Mouse (Mus musculus) megakaryocyte, embryonic 14.5 days (primary cell): ENCODE data around the gene Efl1. TPM values are rescaled to one million over a fixed set of nuclear protein-coding genes. Genes with fewer than 3 reads are reported as not detected.

Experiments used
- H3K27me3 ChIP-seq: replicated peaks from 2 replicates; pipeline ENCODE3; 2012; ENCODE audit warnings: inconsistent platforms
- H3K36me3 ChIP-seq: replicated peaks from 2 replicates; pipeline ENCODE3; 2012; ENCODE audit warnings: low read length, inconsistent platforms, mixed read lengths
- H3K4me1 ChIP-seq: 2 replicates; pipeline ENCODE4 v1.6.1; 2012; ENCODE audit warnings: inconsistent platforms
- H3K4me3 ChIP-seq: replicated peaks from 2 replicates; pipeline ENCODE3; 2012; ENCODE audit warnings: moderate library complexity, mild to moderate bottlenecking, inconsistent platforms
- H3K9me3 ChIP-seq: 2 replicates; pipeline ENCODE4 v1.6.1; 2012; ENCODE audit warnings: inconsistent platforms
- FLI1 ChIP-seq: IDR thresholded peaks from 2 replicates; pipeline ENCODE4 v1.6.1; 2012; ENCODE audit warnings: low read length, inconsistent platforms, mixed read lengths
- GATA1 ChIP-seq: IDR thresholded peaks from 3 replicates; pipeline ENCODE4 v1.6.1; 2012; ENCODE audit warnings: mixed read lengths, low read length, inconsistent platforms, borderline replicate concordance
- polyA plus RNA-seq: library from polyadenylated mRNA; stranded (reverse); fragments of >175 nt; gene quantifications from 2 replicates; pipeline ENCODE4 v1.2.3, GENCODE M21; 2012; ENCODE audit warnings: low replicate concordance; ENCODE audit not compliant: insufficient read depth

Efl1 gene
- 0.61 and 3.8 TPM in 2 replicates for polyA plus RNA-seq

DNA sequence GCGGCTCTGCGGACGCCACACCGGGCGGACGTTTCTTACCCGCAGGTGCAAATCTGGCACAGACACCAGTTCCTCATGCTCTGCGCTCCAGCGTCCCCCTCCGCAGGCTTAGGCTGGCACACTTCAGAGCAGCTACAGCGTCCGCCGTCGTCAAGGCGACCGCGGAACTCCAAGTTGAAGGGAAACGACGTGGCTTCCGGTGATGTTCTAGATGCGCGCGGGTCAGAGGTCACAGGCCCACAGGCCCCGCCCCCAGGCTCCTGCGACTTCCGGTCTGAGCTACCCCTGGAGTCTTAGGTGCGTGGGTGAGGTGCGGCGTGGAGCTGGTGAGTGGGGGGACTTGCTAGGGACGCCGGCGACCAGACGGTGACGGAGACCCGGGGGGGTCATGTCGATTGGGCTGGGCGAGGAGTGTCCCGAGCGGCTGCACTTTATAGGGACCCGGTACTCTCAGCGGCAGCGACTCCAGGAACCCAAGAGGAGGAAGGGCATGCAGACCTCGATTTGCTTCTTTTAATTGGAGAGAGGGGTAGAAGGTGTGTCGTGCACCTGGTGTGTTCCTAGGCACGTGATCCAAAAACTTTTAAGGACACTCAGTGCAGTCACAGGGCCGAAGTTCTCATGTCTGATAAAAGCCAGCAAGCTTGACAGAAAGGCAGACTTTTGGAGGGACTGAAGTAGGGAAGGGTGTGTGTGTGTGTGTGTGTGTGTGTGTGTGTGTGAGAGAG is at the start of gene Efl1, which contains the start of gene Saxo2:
Efl1 (plus strand) TSS at position 262 of the 728 bp plus-strand sequence.
Saxo2 (minus strand) TSS at position 176 of the 728 bp plus-strand sequence.
- Histone ChIP-seq H3K9me3 (no peaks in the 10 kb centered on the region), H3K4me3 (peak within 1 kb of the TSS; percentile 97), H3K36me3 (peaks cover 32% of the 10 kb centered on the region), H3K27me3 (peaks cover 2% of the 10 kb centered on the region), H3K4me1 (peaks cover 28% of the 10 kb centered on the region)
- TF ChIP-seq FLI1 (peak; percentile 69; the same call in 1 of the 2 replicates), GATA1 (no peak)

DNA sequence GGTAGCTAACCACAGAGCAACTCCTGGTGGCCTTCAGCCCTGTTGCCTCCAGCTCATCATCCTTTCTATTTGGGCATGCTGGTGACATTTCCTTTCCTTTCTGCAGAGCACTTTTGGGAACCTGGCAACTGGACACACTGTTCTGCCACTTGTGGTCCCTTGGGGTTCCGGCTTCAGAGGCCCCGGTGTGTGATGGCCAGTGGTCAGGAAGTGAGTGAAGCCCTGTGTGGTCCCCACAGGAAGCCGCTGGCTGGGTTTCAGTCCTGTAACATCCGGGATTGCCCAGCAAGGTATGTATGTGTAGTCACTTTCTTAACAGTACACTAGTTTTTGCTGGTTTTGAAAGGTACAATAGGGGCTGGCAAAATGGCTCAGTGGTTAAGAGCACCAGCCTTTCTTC is 46.4 kb upstream of the Efl1 start:
- Histone ChIP-seq H3K4me1 (no peaks in the 10 kb centered on the region; the same call in 1 of the 2 replicates), H3K4me3 (no peak overlapping the region), H3K36me3 (no peaks in the 10 kb centered on the region), H3K27me3 (peaks cover 2% of the 10 kb centered on the region), H3K9me3 (no peaks in the 10 kb centered on the region)
- no peak for TF ChIP-seq GATA1
- TF ChIP-seq FLI1, result no peak

DNA sequence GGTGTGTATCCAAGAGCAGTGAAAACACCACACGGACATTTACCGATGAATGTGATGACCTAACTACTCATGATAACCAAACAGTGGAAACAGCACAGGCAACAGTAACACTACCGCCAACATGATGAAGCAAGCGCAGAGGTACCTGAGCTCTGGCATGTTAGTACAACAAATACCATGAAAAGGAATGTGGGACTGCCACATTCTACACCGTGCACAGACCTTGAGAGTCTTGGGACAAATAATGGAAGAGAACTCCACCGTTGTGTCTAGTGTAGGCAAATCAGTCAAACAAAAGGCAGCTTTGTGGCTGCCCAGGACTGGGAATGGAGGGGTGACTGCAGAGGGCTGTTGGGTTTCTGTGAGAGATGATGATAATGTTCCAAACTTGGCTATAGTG is 43.0 kb upstream of the Efl1 start:
- Histone ChIP-seq H3K4me3 (no peak overlapping the region), H3K36me3 (no peaks in the 10 kb centered on the region), H3K4me1 (no peaks in the 10 kb centered on the region; the same call in 1 of the 2 replicates), H3K27me3 (peaks cover 2% of the 10 kb centered on the region), H3K9me3 (no peaks in the 10 kb centered on the region)
- TF ChIP-seq GATA1 (no peak), FLI1 (no peak)

DNA sequence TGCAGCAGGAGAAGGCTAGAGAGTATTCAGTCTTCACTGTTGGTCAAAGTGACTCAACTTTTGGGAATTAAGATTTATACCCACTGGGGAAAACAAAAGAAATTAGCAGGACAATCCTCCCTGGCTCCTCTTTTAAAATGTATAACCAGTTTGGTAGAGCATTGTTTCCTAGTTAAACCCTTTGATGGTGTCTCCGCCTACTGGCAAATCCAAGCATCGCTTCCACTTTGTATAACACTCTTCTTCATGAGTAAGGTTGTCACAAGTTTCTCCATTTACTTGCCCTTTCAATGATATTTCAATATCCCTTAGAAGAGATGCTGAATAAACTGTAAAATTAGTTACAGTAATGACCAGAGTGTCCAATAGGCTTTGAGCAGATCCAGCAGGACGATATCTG is 38.8 kb upstream of the Efl1 start:
- TF ChIP-seq GATA1 (no peak), FLI1 (no peak)

DNA sequence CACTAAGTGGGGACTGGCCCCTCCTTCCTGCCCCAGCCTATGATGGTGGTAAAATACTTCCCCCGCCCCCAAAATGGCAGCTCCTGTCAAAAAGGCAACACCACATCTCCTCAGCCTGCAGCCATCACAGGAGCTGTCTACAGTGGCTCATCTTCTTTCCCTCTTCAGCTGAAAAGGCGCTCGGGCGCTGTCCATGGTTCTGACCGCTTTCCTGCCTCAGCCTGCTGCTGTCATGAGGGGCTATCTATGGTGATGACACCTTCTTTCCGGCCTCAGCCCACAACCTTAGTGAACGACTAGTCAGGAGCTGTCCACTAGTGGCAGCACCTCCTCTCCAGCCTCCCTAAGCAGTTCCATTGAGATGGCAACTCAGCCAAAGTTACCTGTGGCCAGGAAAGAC is 23.1 kb upstream of the Efl1 start:
- Histone ChIP-seq H3K9me3 (0 out of 2 replicates have a peak, but pooled peaks cover 4% of the 10 kb centered on the region), H3K36me3 (no peaks in the 10 kb centered on the region)
- TF ChIP-seq GATA1 (no peak), FLI1 (no peak)

More for the DNA sequence above, 38.8 kb upstream of the Efl1 start:
- no peaks in the 10 kb centered on the region for H3K9me3 ChIP-seq
- H3K27me3 ChIP-seq, result peaks cover 2% of the 10 kb centered on the region
- no peaks in the 10 kb centered on the region for H3K36me3 ChIP-seq
- H3K4me1 ChIP-seq, result no peaks in the 10 kb centered on the region
- no peak overlapping the region for H3K4me3 ChIP-seq

DNA sequence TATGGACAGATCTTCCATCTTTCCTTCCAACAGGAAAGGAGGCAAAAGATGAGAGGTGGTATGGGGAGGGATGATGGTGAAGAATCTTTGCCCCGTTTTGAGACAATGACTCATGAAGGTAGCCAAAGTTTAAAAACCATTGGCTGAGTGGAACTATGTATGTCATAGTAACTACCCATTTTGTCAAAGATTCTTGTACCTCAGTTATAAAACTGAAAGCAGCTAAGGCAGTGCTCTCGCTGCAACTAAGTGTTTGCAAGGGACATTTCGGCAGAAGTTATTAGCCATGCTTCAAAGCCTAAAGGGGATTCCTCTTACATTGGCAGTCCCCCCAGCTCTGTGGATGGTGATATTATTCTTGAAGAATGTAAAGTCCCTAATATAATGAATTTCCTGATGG is 1.2 kb upstream of the Efl1 start:
- H3K4me1 ChIP-seq, result peaks cover 28% of the 10 kb centered on the region
- TF ChIP-seq FLI1 (no peak), GATA1 (no peak)
- peaks cover 2% of the 10 kb centered on the region for H3K27me3 ChIP-seq
- no peaks in the 10 kb centered on the region for H3K9me3 ChIP-seq
- H3K4me3 ChIP-seq, result no peak overlapping the region
- peaks cover 22% of the 10 kb centered on the region for H3K36me3 ChIP-seq

More for the DNA sequence above, 23.1 kb upstream of the Efl1 start:
- no peaks in the 10 kb centered on the region for H3K4me1 ChIP-seq
- H3K4me3 ChIP-seq, result no peak overlapping the region
- no peaks in the 10 kb centered on the region for H3K27me3 ChIP-seq

DNA sequence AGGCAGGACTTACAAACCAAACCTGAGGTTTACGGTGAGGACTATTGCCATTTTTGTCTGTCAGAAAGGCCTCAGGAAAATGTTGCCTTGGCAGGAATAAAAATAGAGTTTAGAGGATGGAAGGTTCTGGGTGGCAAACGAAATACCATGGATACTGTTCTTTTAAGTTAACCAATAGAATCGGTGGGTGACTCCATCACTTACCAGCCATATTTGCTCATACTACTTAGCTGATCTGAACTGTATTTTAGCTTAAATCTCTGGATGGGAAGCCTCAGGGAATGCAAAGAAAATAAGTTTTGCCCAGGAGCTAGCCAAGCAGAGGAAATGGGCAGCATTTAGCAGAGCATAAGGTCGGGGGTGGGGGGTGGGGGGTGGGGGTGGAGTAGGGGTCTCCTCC is 505 bp upstream of the Efl1 start:
- H3K9me3 ChIP-seq, result no peaks in the 10 kb centered on the region
- H3K36me3 ChIP-seq, result peaks cover 27% of the 10 kb centered on the region
- H3K4me3 ChIP-seq, result peak overlapping the region; percentile 97
- peaks cover 2% of the 10 kb centered on the region for H3K27me3 ChIP-seq
- TF ChIP-seq FLI1, result no peak
- no peak for TF ChIP-seq GATA1
- H3K4me1 ChIP-seq, result peaks cover 28% of the 10 kb centered on the region

DNA sequence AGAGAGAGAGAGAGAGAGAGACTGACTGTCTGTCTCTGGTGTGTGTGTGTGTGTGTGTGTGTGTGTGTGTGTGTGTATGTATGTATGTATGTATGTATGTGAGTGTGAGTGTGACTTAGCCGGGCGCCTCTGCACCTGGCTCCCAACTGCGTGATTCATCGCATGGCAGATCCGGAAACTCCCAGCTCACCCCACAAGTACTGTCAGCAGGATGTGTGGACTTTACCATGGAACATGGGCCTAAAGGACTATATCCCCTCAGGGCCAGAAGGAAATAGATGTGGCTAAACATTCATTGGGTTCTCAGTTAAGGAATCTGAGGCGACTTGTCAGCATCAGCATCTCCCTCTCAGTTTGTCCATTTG is 649 bp downstream of the Efl1 start:
- Histone ChIP-seq H3K9me3 (no peaks in the 10 kb centered on the region), H3K36me3 (peaks cover 35% of the 10 kb centered on the region), H3K4me3 (peak overlapping the region; percentile 97), H3K27me3 (peaks cover 2% of the 10 kb centered on the region), H3K4me1 (peaks cover 28% of the 10 kb centered on the region)
- TF ChIP-seq FLI1, result no peak
- TF ChIP-seq GATA1, result no peak

DNA sequence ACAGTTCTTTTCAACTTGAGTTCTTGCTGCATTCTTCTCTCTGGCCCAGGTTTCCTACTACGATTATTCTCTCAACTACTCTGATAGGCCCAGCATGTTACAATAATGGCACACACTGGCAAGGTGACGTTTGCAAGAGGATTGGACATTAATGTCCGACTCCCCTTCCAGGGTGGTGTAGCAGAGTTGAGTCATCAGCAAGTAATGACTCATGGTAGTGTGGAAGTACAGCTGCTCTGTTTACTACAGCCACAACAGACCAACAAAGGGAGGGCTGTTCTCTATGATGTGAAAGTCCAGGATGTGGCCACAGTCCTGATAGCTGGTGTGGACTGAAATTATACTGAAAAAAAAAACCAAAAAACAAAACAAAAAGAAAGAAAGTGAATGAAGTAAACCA is 16.2 kb downstream of the Efl1 start:
- Histone ChIP-seq H3K4me3 (peak overlapping the region; percentile 56), H3K27me3 (no peaks in the 10 kb centered on the region), H3K36me3 (peaks cover 91% of the 10 kb centered on the region), H3K9me3 (peaks cover 7% of the 10 kb centered on the region), H3K4me1 (peaks cover 33% of the 10 kb centered on the region)
- TF ChIP-seq FLI1, result no peak
- TF ChIP-seq GATA1, result no peak

DNA sequence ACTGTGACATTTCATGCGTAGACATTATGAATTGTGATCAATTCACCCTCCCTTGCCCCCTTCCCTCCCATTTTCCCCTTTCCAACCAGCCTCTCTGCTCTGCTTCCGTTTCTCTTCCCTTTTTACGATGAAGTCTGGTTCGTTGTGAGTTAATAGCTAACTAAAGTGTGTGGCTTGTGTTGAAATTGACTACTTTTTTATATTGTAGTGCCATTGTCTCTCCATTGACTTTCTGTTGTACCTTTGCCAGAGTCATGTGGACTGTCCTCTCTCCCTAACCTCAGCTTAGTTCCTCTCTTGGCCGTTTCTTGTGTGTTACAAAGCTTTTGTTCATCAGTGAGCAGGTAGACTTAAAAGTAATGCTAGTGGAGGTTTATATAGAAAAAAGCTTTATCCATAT is 27.6 kb downstream of the Efl1 start:
- TF ChIP-seq GATA1 (no peak), FLI1 (no peak)
- H3K27me3 ChIP-seq, result no peaks in the 10 kb centered on the region
- peaks cover 21% of the 10 kb centered on the region for H3K4me1 ChIP-seq
- no peak overlapping the region for H3K4me3 ChIP-seq
- H3K36me3 ChIP-seq, result peaks cover 85% of the 10 kb centered on the region
- H3K9me3 ChIP-seq, result no peaks in the 10 kb centered on the region

DNA sequence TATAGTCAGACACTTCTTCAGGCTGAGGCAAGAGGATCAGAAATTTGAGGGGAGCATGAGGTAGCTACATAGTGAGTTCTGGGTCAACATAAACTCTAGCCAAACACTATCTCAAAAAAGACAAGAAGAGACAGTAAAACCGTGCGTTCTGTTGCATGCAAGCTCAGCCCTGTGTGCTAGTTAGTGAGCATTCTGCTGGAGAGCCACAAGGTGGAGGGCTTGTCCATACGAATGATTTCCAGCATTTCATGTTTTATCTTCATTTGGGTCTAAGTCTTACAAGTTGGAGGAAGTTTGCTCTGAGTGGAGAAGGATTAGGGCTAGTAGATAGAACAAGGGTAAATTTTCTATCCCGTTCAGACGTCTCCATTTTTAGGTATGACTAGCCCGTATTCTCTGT is 28.4 kb downstream of the Efl1 start:
- peaks cover 21% of the 10 kb centered on the region for H3K4me1 ChIP-seq
- TF ChIP-seq GATA1, result no peak
- no peak for TF ChIP-seq FLI1
- no peaks in the 10 kb centered on the region for H3K9me3 ChIP-seq
- H3K27me3 ChIP-seq, result no peaks in the 10 kb centered on the region
- no peak overlapping the region for H3K4me3 ChIP-seq
- peaks cover 84% of the 10 kb centered on the region for H3K36me3 ChIP-seq
